ENCODE assay signal across 26 mouse cellular contexts in genomic region chr4:124664185-124664584, GRCm38 (mm10). TPM values are rescaled to one million over a fixed set of nuclear protein-coding genes. Genes with fewer than 3 reads are reported as not detected.
DNase-seq lines count a peak whose midpoint lies in the region; ATAC-seq lines count a peak whose summit lies in the region.
"Had no signal": no experiment of that assay in that cellular context is flagged by ENCODE, and none has a peak within 500 bp of the region (broad histone marks: within the 10 kb centered on the region; RNA-seq: fewer than 3 reads in every experiment).

No protein-coding gene starts in this region.

- WGBS in midbrain, embryonic 10.5 days, result 82% methylated on average over 9 of the region's 9 CpGs
- WGBS in midbrain, embryonic 11.5 days, result 72% methylated on average over 9 of the region's 9 CpGs
- WGBS in forebrain, embryonic 15.5 days, result 24% methylated on average over 9 of the region's 9 CpGs
- 72% methylated on average over 9 of the region's 9 CpGs for WGBS in limb, embryonic 10.5 days
- WGBS in neural tube, embryonic 12.5 days, result 36% methylated on average over 9 of the region's 9 CpGs

- DNase-seq in midbrain, embryonic 10.5 days (ENCODE audit: low spot score), result no peak
- DNase-seq in midbrain, embryonic 11.5 days (ENCODE audit: low spot score, missing footprints), result no peak
- peak; percentile 32 for DNase-seq in limb, embryonic 10.5 days (ENCODE audit: low spot score)
- DNase-seq in cerebellum, postnatal 10 days, result no peak
- DNase-seq in layer of hippocampus, postnatal 25 days (ENCODE audit: extremely low spot score in 1 of 2, low spot score in 1 of 2), result no peak
- DNase-seq: adrenal gland, adult 2 months; cerebellum, adult 2 months; heart, postnatal 36 days; kidney, adult 8-10 months; kidney, postnatal 10 days; liver, postnatal 0 days; lung, postnatal 10 days; thymus, adult 18-20 months had no signal

- H3K4me1 ChIP-seq in midbrain, embryonic 10.5 days, result peaks cover 85% of the 10 kb centered on the region
- H3K4me1 ChIP-seq in midbrain, embryonic 11.5 days (ENCODE audit: control insufficient read depth, insufficient read depth, low read length), result peaks cover 52% of the 10 kb centered on the region
- H3K4me1 ChIP-seq in forebrain, embryonic 15.5 days, result peaks cover 53% of the 10 kb centered on the region
- H3K4me1 ChIP-seq in limb, embryonic 10.5 days, result peaks cover 14% of the 10 kb centered on the region
- H3K4me1 ChIP-seq in neural tube, embryonic 12.5 days, result peaks cover 24% of the 10 kb centered on the region

- peaks cover 11% of the 10 kb centered on the region for H3K36me3 ChIP-seq in midbrain, embryonic 10.5 days
- no peaks in the 10 kb centered on the region for H3K36me3 ChIP-seq in midbrain, embryonic 11.5 days (ENCODE audit: control insufficient read depth, insufficient read depth, low read length)
- H3K36me3 ChIP-seq in forebrain, embryonic 15.5 days, result no peaks in the 10 kb centered on the region
- H3K36me3 ChIP-seq in limb, embryonic 10.5 days, result no peaks in the 10 kb centered on the region
- H3K36me3 ChIP-seq in neural tube, embryonic 12.5 days, result no peaks in the 10 kb centered on the region
- H3K36me3 ChIP-seq: heart, embryonic 15.5 days; hindbrain, embryonic 15.5 days; limb, embryonic 12.5 days had no signal

- H3K9ac ChIP-seq in midbrain, embryonic 11.5 days (ENCODE audit: low read length), result no peak overlapping the region
- peak overlapping the region; percentile 8; the same call in 1 of the 2 replicates for H3K9ac ChIP-seq in forebrain, embryonic 15.5 days (replicated peaks)
- no peak overlapping the region for H3K9ac ChIP-seq in neural tube, embryonic 12.5 days
- H3K9ac ChIP-seq: heart, embryonic 15.5 days; hindbrain, embryonic 15.5 days; limb, embryonic 12.5 days; liver, postnatal 0 days had no signal

- no peak overlapping the region; the same call in 1 of the 2 replicates for H3K27ac ChIP-seq in midbrain, embryonic 10.5 days (replicated peaks)
- H3K27ac ChIP-seq in midbrain, embryonic 11.5 days (ENCODE audit: low read depth, low read length), result no peak overlapping the region; the same call in 1 of the 2 replicates
- H3K27ac ChIP-seq in forebrain, embryonic 15.5 days (replicated peaks), result peak overlapping the region; percentile 85
- no peak overlapping the region for H3K27ac ChIP-seq in limb, embryonic 10.5 days
- H3K27ac ChIP-seq in neural tube, embryonic 12.5 days, result no peak overlapping the region
- H3K27ac ChIP-seq: heart, embryonic 15.5 days; hindbrain, embryonic 15.5 days; limb, embryonic 12.5 days had no signal

- peaks cover 98% of the 10 kb centered on the region for H3K27me3 ChIP-seq in midbrain, embryonic 10.5 days (ENCODE audit: low read depth, poor library complexity, severe bottlenecking)
- peaks cover 36% of the 10 kb centered on the region for H3K27me3 ChIP-seq in midbrain, embryonic 11.5 days (ENCODE audit: control insufficient read depth, insufficient read depth, low read length)
- H3K27me3 ChIP-seq in forebrain, embryonic 15.5 days, result peaks cover 35% of the 10 kb centered on the region
- H3K27me3 ChIP-seq in limb, embryonic 10.5 days (ENCODE audit: low read depth, poor library complexity, severe bottlenecking), result peaks cover 100% of the 10 kb centered on the region
- peaks cover 78% of the 10 kb centered on the region for H3K27me3 ChIP-seq in neural tube, embryonic 12.5 days (replicated peaks)

- 0 out of 2 replicates have a peak overlapping the region, but pooled peaks have one; percentile 4 for H3K4me3 ChIP-seq in midbrain, embryonic 10.5 days
- no peak overlapping the region for H3K4me3 ChIP-seq in midbrain, embryonic 11.5 days (ENCODE audit: low read depth, low read length)
- H3K4me3 ChIP-seq in forebrain, embryonic 15.5 days, result peak overlapping the region; percentile 9; the same call in 1 of the 2 replicates
- no peak overlapping the region for H3K4me3 ChIP-seq in limb, embryonic 10.5 days
- no peak overlapping the region for H3K4me3 ChIP-seq in neural tube, embryonic 12.5 days
- H3K4me3 ChIP-seq: heart, embryonic 15.5 days; hindbrain, embryonic 15.5 days; limb, embryonic 12.5 days had no signal

- no peaks in the 10 kb centered on the region for H3K9me3 ChIP-seq in midbrain, embryonic 10.5 days (replicated peaks)
- no peaks in the 10 kb centered on the region for H3K9me3 ChIP-seq in midbrain, embryonic 11.5 days (ENCODE audit: control insufficient read depth, low read length)
- H3K9me3 ChIP-seq in forebrain, embryonic 15.5 days, result no peaks in the 10 kb centered on the region
- H3K9me3 ChIP-seq in limb, embryonic 10.5 days (replicated peaks), result no peaks in the 10 kb centered on the region
- no peaks in the 10 kb centered on the region for H3K9me3 ChIP-seq in neural tube, embryonic 12.5 days
- H3K9me3 ChIP-seq: heart, embryonic 15.5 days; hindbrain, embryonic 15.5 days; limb, embryonic 12.5 days had no signal

- H3K4me2 ChIP-seq in midbrain, embryonic 11.5 days, result no peak overlapping the region
- peak overlapping the region; percentile 29 for H3K4me2 ChIP-seq in forebrain, embryonic 15.5 days (replicated peaks)
- H3K4me2 ChIP-seq in neural tube, embryonic 12.5 days (replicated peaks), result peak overlapping the region; percentile 35
- H3K4me2 ChIP-seq: heart, embryonic 15.5 days; hindbrain, embryonic 15.5 days; limb, embryonic 12.5 days; liver, embryonic 11.5 days had no signal

- ATAC-seq in midbrain, embryonic 11.5 days (ENCODE audit: low FRiP score), result no peak
- peak; percentile 51; the same call in 1 of the 2 replicates for ATAC-seq in forebrain, embryonic 15.5 days (replicated peaks)
- no peak for ATAC-seq in neural tube, embryonic 12.5 days (ENCODE audit: low FRiP score, low read depth)
- ATAC-seq: liver, postnatal 0 days had no signal

RNA-seq across cellular contexts. Expression of gene Pou3f1, which starts 7.6 kb away (rescaled TPM):
- 13.8 and 18.2 TPM in 2 replicates for polyA plus RNA-seq in midbrain, embryonic 10.5 days (2016; fragmentation: Nextera tagmentation; extraction: Ambion mirVana)
- polyA plus RNA-seq in midbrain, embryonic 11.5 days (2014; fragmentation: Nextera tagmentation; extraction: Ambion mirVana), result 19.2 and 20.5 TPM in 2 replicates
- 21.5 and 21.8 TPM in 2 replicates for polyA plus RNA-seq in forebrain, embryonic 15.5 days (2015; fragmentation: Nextera tagmentation; extraction: Ambion mirVana)
- polyA plus RNA-seq in limb, embryonic 10.5 days (2016; fragmentation: Nextera tagmentation; extraction: Ambion mirVana), result 0.04 and 0.13 TPM in 2 replicates
- polyA plus RNA-seq in neural tube, embryonic 12.5 days (2016; fragmentation: Nextera tagmentation; extraction: Ambion mirVana), result 25.2 and 25.8 TPM in 2 replicates
- total RNA-seq in layer of hippocampus, postnatal 25 days (2021), result 10 to 100 TPM; 46.3 to 49.8 TPM
- total RNA-seq: MEL had no signal
- polyA plus RNA-seq: liver, postnatal 0 days had no signal

RNA-seq across cellular contexts. Expression of gene Utp11, which starts 29.2 kb away (rescaled TPM):
- 63.6 and 68.0 TPM in 2 replicates for polyA plus RNA-seq in midbrain, embryonic 10.5 days (2016; fragmentation: Nextera tagmentation; extraction: Ambion mirVana)
- 66.2 and 75.4 TPM in 2 replicates for polyA plus RNA-seq in midbrain, embryonic 11.5 days (2014; fragmentation: Nextera tagmentation; extraction: Ambion mirVana)
- polyA plus RNA-seq in forebrain, embryonic 15.5 days (2015; fragmentation: Nextera tagmentation; extraction: Ambion mirVana), result 44.4 and 46.0 TPM in 2 replicates
- 73.9 and 77.2 TPM in 2 replicates for polyA plus RNA-seq in limb, embryonic 10.5 days (2016; fragmentation: Nextera tagmentation; extraction: Ambion mirVana)
- 58.5 and 60.4 TPM in 2 replicates for polyA plus RNA-seq in neural tube, embryonic 12.5 days (2016; fragmentation: Nextera tagmentation; extraction: Ambion mirVana)
- 10 to 100 TPM; 15.1 to 16.6 TPM for total RNA-seq in layer of hippocampus, postnatal 25 days (2021)

RNA-seq across cellular contexts. Expression of gene Fhl3, which starts 36.3 kb away (rescaled TPM):
- 4.6 and 5.8 TPM in 2 replicates for polyA plus RNA-seq in midbrain, embryonic 10.5 days (2016; fragmentation: Nextera tagmentation; extraction: Ambion mirVana)
- polyA plus RNA-seq in midbrain, embryonic 11.5 days (2014; fragmentation: Nextera tagmentation; extraction: Ambion mirVana), result 3.9 and 4.5 TPM in 2 replicates
- polyA plus RNA-seq in forebrain, embryonic 15.5 days (2015; fragmentation: Nextera tagmentation; extraction: Ambion mirVana), result 1.6 and 2.2 TPM in 2 replicates
- polyA plus RNA-seq in limb, embryonic 10.5 days (2016; fragmentation: Nextera tagmentation; extraction: Ambion mirVana), result 7.7 and 10.1 TPM in 2 replicates
- 1.6 and 3.6 TPM in 2 replicates for polyA plus RNA-seq in neural tube, embryonic 12.5 days (2016; fragmentation: Nextera tagmentation; extraction: Ambion mirVana)
- 1 to 10 TPM; 2.3 to 2.8 TPM for total RNA-seq in layer of hippocampus, postnatal 25 days (2021)

RNA-seq across cellular contexts. Expression of gene Sf3a3, which starts 50.4 kb away (rescaled TPM):
- 247 and 256 TPM in 2 replicates for polyA plus RNA-seq in midbrain, embryonic 10.5 days (2016; fragmentation: Nextera tagmentation; extraction: Ambion mirVana)
- polyA plus RNA-seq in midbrain, embryonic 11.5 days (2014; fragmentation: Nextera tagmentation; extraction: Ambion mirVana), result 221 and 236 TPM in 2 replicates
- polyA plus RNA-seq in forebrain, embryonic 15.5 days (2015; fragmentation: Nextera tagmentation; extraction: Ambion mirVana), result 132 and 133 TPM in 2 replicates
- 270 and 284 TPM in 2 replicates for polyA plus RNA-seq in limb, embryonic 10.5 days (2016; fragmentation: Nextera tagmentation; extraction: Ambion mirVana)
- 157 and 162 TPM in 2 replicates for polyA plus RNA-seq in neural tube, embryonic 12.5 days (2016; fragmentation: Nextera tagmentation; extraction: Ambion mirVana)
- total RNA-seq in layer of hippocampus, postnatal 25 days (2021), result 10 to 100 TPM; 34.6 to 34.8 TPM

RNA-seq across cellular contexts. Expression of gene 3100002H09Rik, which starts 53.6 kb away (rescaled TPM):
- polyA plus RNA-seq in midbrain, embryonic 10.5 days (2016; fragmentation: Nextera tagmentation; extraction: Ambion mirVana), result 0.73 and 1.9 TPM in 2 replicates
- polyA plus RNA-seq in midbrain, embryonic 11.5 days (2014; fragmentation: Nextera tagmentation; extraction: Ambion mirVana), result 0.16 TPM in 1 of 2 replicates, not detected in the other
- polyA plus RNA-seq in forebrain, embryonic 15.5 days (2015; fragmentation: Nextera tagmentation; extraction: Ambion mirVana), result 1.2 TPM in 2 replicates
- polyA plus RNA-seq in limb, embryonic 10.5 days (2016; fragmentation: Nextera tagmentation; extraction: Ambion mirVana), result not detected in 2 replicates
- polyA plus RNA-seq in neural tube, embryonic 12.5 days (2016; fragmentation: Nextera tagmentation; extraction: Ambion mirVana), result 0.84 and 1.2 TPM in 2 replicates
- 1 to 10 TPM in 1 of 2 experiments, not detected in 1; 1.6 TPM for total RNA-seq in layer of hippocampus, postnatal 25 days (2021)
- total RNA-seq: adrenal gland, adult 2 months; gastrocnemius, adult 18-20 months; gastrocnemius, postnatal 4 days; heart, postnatal 36 days; MEL had no signal
- polyA plus RNA-seq: adrenal gland, adult 2 months; C2C12; cerebellum, adult 2 months; intestine, embryonic 14.5 days; limb, embryonic 12.5 days; liver, embryonic 11.5 days; liver, postnatal 0 days; small intestine, adult 2 months; stomach, embryonic 16.5 days had no signal

Comparison
In these comparisons a context has a peak if more than half of its experiments do, and no peak if none do; other contexts are left out.
1. H3K4me3 ChIP-seq: peak in midbrain, embryonic 10.5 days (single experiment) and forebrain, embryonic 15.5 days (single experiment); none in midbrain, embryonic 11.5 days (single experiment), limb, embryonic 10.5 days (single experiment) and neural tube, embryonic 12.5 days (single experiment).
2. RNA of gene Pou3f1, which starts 7.6 kb away (polyA plus RNA-seq): 25.2 to 25.8 TPM in neural tube, embryonic 12.5 days, 21.5 to 21.8 TPM in forebrain, embryonic 15.5 days, 19.2 to 20.5 TPM in midbrain, embryonic 11.5 days and 13.8 to 18.2 TPM in midbrain, embryonic 10.5 days; 0.04 to 0.13 TPM in limb, embryonic 10.5 days; every median in the first group is over 10 times any median in the second.